Mouse (Mus musculus) midbrain, embryonic 14.5 days (tissue): Measurements from ENCODE around the gene Gm42417. TPM values are rescaled to one million over a fixed set of nuclear protein-coding genes. Genes with fewer than 3 reads are reported as not detected.
A peak's percentile ranks its signal among the peaks of the same experiment; 100 is the strongest.

ENCODE experiments used
- ATAC-seq: fragments of 200-750 bp; cut with Nextera tagmentation; 2 replicates; pipeline ENCODE4 v1.8.0; 2017; ENCODE audit warnings: moderate number of reproducible peaks, moderate library complexity; ENCODE audit not compliant: low FRiP score, low TSS enrichment
- DNase-seq: peaks from one replicate; pipeline ENCODE4 v3.0.0-alpha.2; 2015
- H3K27ac ChIP-seq: fragments of 300-500 bp; sonication (generic); replicated peaks from 2 replicates; pipeline ENCODE4 v1.5.1; 2014; ENCODE audit warnings: mild to moderate bottlenecking, low read depth, low read length, moderate library complexity
- H3K27me3 ChIP-seq: fragments of 300-500 bp; sonication (generic); 2 replicates; pipeline ENCODE4 v1.6.1; 2014; ENCODE audit warnings: low read length, control low read depth, mixed read lengths; ENCODE audit not compliant: control insufficient read depth, insufficient read depth
- H3K36me3 ChIP-seq: fragments of 300-500 bp; sonication (generic); 2 replicates; pipeline ENCODE4 v1.6.1; 2014; ENCODE audit warnings: low read length, control low read depth; ENCODE audit not compliant: control insufficient read depth, insufficient read depth
- H3K4me1 ChIP-seq: fragments of 300-500 bp; sonication (generic); 2 replicates; pipeline ENCODE4 v1.6.1; 2014; ENCODE audit warnings: mild to moderate bottlenecking, antibody characterized with exemption, low read length, control low read depth; ENCODE audit not compliant: control insufficient read depth, insufficient read depth
- H3K4me2 ChIP-seq: fragments of 300-500 bp; sonication (generic); 2 replicates; pipeline ENCODE4 v1.6.1; 2014; ENCODE audit warnings: mild to moderate bottlenecking, low read length, moderate library complexity
- H3K4me3 ChIP-seq: fragments of 300-500 bp; sonication (generic); replicated peaks from 2 replicates; pipeline ENCODE4 v1.5.1; 2014; ENCODE audit warnings: low read depth, low read length
- H3K9ac ChIP-seq: fragments of 300-500 bp; sonication (generic); replicated peaks from 2 replicates; pipeline ENCODE4 v1.6.1; 2014; ENCODE audit warnings: mild to moderate bottlenecking, low read length, moderate library complexity
- H3K9me3 ChIP-seq: fragments of 300-500 bp; sonication (generic); 2 replicates; pipeline ENCODE4 v1.6.1; 2016; ENCODE audit warnings: low read length, control low read depth, mixed read lengths; ENCODE audit not compliant: control insufficient read depth
- WGBS: fragments of 180-500 bp; shearing (Covaris S2); extraction: QIAGEN DNeasy Blood & Tissue Kit; methylation state at CpG from one replicate; pipeline ENCODE4 v1.1.7; 2014; 5-methylcytosine and 5-hydroxymethylcytosine counted together
- polyA plus RNA-seq: library from polyadenylated mRNA; unstranded; fragments of >200 nt; fragmentation: Nextera tagmentation; extraction: Ambion mirVana; gene quantifications from 2 replicates; pipeline ENCODE4 v1.2.1, GENCODE M21; 2014

The Gm42417 gene
- polyA plus RNA-seq, 1 experiment from 2014 or later: not detected

DNA sequence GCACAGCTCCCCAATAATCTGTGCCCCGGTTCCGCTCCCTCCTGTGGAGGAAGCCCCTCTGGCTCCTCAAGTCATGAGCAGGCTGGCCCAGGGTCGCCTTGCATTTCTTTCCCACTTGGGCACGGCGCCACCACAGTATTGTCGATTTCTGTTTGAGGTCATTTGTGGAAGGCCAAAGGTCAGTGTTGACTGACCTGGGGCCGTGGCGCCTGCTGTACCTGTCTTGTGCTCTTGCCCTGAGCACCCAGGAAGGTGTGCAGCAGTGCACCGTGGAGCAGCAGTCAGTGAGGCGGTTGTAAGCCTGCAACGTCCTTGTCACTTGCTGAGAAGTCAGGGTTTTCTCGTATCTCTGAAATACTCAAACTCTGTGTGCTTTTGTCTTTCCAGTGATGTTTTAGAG, 13.5 kb downstream of the Gm42417 start:
- peaks cover 53% of the 10 kb centered on the region for H3K36me3 ChIP-seq
- 95% methylated on average over 12 of the region's 12 CpGs for WGBS

DNA sequence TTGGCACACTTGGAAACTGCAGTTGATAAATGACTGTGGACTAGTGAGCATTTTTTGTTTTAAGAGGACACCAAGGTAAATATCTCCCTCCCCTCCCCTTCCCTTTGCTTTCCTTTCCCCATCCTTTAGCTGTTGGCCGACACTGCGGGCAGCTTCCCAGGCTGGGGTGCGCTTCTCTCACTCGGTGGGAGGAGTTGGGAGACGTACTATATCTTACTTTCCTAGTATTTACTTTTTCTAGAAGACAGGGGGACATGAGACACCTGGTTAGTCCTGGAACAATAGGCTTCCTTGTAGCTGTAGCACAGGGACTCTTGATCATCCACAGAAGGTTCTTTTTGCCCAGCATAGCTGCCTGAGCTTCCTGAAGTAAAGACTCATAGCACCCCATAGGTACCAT, 15.2 kb downstream of the Gm42417 start:
- WGBS: 95% methylated on average over 5 of the region's 5 CpGs
- no peak overlapping the region for H3K9ac ChIP-seq
- H3K36me3 ChIP-seq: peaks cover 70% of the 10 kb centered on the region
- DNase-seq (no peak), ATAC-seq (no peak)
- no peak overlapping the region for H3K4me2 ChIP-seq
- no peak overlapping the region for H3K4me3 ChIP-seq
- no peaks in the 10 kb centered on the region for H3K9me3 ChIP-seq
- H3K4me1 ChIP-seq: no peaks in the 10 kb centered on the region
- H3K27ac ChIP-seq: peak overlapping the region; percentile 67; the same call in 1 of the 2 replicates
- H3K27me3 ChIP-seq: no peaks in the 10 kb centered on the region

More for the DNA sequence above, 13.5 kb downstream of the Gm42417 start:
- no peak for ATAC-seq
- Histone ChIP-seq H3K4me3 (no peak overlapping the region), H3K4me1 (no peaks in the 10 kb centered on the region), H3K27me3 (no peaks in the 10 kb centered on the region), H3K9me3 (no peaks in the 10 kb centered on the region), H3K4me2 (no peak overlapping the region), H3K9ac (no peak overlapping the region), H3K27ac (no peak overlapping the region)
- no peak for DNase-seq

DNA sequence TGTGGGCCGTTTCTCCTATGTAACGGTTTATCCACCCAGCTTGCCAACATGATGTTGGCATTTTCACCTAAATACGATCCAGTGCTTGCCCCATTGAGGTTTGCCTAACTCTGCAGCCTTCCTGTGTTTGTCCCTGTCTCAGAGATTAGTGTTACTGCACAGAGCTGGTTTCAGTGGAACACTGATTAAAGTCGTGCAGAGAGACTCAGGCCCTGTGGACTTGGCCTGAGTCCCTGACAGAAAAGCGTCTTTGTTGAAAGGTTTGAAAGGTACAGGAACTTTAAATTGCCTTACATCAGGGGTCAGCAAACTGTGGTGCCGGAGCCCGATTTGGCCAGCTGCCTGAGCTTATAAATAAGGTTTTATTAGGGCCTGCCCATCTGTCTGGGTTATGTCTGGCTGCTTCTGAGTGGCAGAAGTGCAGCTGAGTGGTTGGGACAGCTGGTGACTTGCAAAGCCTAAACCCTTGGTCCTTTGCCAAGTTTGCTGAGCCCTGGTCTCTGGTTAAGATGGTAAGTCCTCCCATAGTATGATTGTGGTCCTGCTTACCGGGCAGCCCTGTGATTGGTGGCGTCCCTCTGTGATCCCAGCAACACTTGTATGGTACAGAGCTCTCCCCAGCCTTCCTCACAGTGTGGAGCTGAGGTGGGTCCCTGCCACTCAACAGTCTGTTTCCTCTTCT, 15.8 kb downstream of the Gm42417 start:
- peak overlapping the region; percentile 67 for H3K27ac ChIP-seq

DNA sequence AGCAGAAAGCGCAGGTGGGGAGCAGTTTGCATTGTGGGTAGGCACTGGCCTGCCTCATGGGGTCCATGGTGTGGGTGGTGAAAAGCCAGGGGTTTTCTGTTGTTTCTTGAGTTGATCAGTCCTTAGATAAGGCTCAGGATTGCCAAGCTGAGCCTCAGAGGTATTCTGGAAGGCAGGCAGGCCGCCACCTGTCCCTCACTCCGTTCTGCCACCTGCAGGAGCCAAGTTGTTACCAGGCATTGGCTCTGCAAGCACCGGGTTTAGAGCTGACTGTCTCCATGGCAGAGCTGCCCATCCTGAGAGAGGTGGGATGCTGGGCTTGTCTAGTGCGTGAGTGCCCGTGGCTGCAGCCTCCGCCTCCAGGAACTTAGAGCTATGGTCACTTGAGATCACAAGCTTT, 17.0 kb downstream of the Gm42417 start:
- Histone ChIP-seq H3K4me2 (no peak overlapping the region), H3K9ac (no peak overlapping the region), H3K27ac (no peak overlapping the region), H3K9me3 (no peaks in the 10 kb centered on the region), H3K4me1 (no peaks in the 10 kb centered on the region), H3K27me3 (no peaks in the 10 kb centered on the region), H3K4me3 (no peak overlapping the region), H3K36me3 (peaks cover 75% of the 10 kb centered on the region)
- 94% methylated on average over 7 of the region's 7 CpGs for WGBS
- DNase-seq (no peak), ATAC-seq (no peak)

More for the DNA sequence above, 15.8 kb downstream of the Gm42417 start:
- Histone ChIP-seq H3K9ac (no peak overlapping the region), H3K27me3 (no peaks in the 10 kb centered on the region), H3K36me3 (peaks cover 75% of the 10 kb centered on the region), H3K4me2 (no peak overlapping the region), H3K4me1 (no peaks in the 10 kb centered on the region), H3K4me3 (no peak overlapping the region), H3K9me3 (no peaks in the 10 kb centered on the region)
- DNase-seq (peak; percentile 79), ATAC-seq (peak; percentile 40; the same call in 1 of the 2 replicates)
- 61% methylated on average over 9 of the region's 9 CpGs for WGBS

DNA sequence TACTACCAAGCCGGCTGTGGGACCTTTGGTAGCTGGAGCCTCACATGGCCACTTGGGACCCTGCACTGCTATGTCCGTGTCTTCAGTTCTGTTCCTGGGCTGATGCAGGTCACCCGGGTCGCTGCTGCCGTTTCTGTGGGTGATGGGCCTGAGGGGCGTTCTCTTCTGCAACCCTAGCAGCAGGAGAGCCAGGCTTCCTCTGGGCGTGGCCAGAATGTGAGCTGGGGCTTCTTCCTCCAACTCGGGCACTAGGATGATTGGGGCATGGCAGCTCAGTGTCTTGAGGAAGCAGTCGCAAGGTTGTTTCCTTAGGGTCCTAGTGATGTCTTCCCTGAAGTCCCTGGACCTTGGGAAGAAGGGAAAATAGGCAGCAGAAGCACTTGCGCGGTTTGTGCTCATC, 19.6 kb downstream of the Gm42417 start:
- peaks cover 8% of the 10 kb centered on the region for H3K4me1 ChIP-seq
- H3K9ac ChIP-seq: no peak overlapping the region
- H3K27me3 ChIP-seq: no peaks in the 10 kb centered on the region
- H3K9me3 ChIP-seq: no peaks in the 10 kb centered on the region
- ATAC-seq: no peak
- DNase-seq: no peak
- no peak overlapping the region for H3K4me2 ChIP-seq
- H3K27ac ChIP-seq: no peak overlapping the region
- no peak overlapping the region for H3K4me3 ChIP-seq
- peaks cover 59% of the 10 kb centered on the region for H3K36me3 ChIP-seq
- whole genome bisulfite sequencing: 89% methylated on average over 11 of the region's 11 CpGs

DNA sequence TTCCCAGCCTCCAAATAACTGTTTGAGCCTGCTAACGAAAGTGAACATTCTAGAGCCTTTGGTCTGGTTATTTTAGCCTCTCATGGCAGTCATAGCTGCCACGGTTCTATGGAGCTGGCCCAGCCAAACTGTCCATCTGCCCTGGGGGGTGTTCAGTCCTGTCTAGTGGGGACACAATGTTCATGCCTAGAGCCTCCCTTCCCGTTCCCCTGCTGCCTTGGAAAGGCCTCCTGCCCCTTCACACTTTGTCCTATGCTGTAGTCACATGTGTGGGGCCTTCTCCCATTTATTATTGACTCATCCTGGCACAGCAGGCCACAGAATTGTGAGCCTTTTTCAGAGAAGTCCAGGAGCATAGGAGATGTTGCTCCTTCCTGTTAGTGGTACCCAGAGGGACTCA, 21.0 kb downstream of the Gm42417 start:
- Histone ChIP-seq H3K4me3 (no peak overlapping the region), H3K9ac (no peak overlapping the region), H3K27ac (no peak overlapping the region), H3K9me3 (no peaks in the 10 kb centered on the region), H3K36me3 (peaks cover 46% of the 10 kb centered on the region), H3K27me3 (no peaks in the 10 kb centered on the region), H3K4me1 (peaks cover 21% of the 10 kb centered on the region), H3K4me2 (no peak overlapping the region)
- ATAC-seq (no peak), DNase-seq (no peak)
- 84% methylated on average over 3 of the region's 3 CpGs for WGBS

DNA sequence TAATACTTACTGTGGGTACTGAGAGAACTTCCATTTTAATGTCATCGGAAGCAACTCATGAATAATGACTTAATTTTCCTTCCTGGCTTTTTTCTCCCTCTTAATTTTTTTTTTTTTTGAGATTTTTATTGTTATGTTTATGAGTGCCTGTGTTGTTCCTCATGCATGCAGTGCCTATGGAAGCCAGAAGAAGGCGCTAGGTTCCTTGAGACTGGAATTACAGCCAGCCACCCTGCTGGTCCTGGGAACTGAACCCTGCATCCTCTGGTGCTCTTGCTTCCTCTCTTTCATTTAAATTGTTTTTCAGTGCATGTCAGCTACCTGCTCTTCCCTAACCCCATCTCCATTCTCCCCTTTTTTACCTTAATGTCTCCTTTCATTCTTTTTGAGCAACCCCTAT, 25.5 kb downstream of the Gm42417 start:
- peak; percentile 62 for DNase-seq
- 33% methylated on average over 2 of the region's 2 CpGs for WGBS
- no peak overlapping the region for H3K9ac ChIP-seq

DNA sequence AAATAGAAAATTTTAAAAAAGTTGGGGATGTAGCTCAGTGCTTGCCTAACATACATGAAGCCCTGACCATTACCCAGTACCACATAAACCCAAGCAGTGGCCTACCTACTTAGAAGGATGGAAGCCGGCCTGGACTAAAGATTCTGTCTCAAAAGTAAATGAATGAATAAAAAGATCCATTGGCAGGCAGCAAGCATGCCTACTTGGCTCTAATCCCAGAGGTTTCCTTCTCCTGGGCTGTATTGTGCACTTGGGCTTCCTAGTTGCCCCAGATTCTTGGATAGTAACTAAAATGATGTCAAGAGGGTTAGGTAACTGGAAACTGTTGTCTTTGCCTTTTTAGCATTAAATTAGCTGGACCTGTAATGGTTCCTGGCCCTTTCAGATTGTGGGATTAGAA, 25.9 kb downstream of the Gm42417 start:
- no peaks in the 10 kb centered on the region for H3K27me3 ChIP-seq
- no peaks in the 10 kb centered on the region for H3K9me3 ChIP-seq
- DNase-seq (peak; percentile 55), ATAC-seq (no peak)
- H3K9ac ChIP-seq: peak overlapping the region; percentile 85
- H3K4me2 ChIP-seq: peak overlapping the region; percentile 97
- H3K27ac ChIP-seq: no peak overlapping the region
- 0% methylated on average over 1 of the region's 1 CpGs for WGBS
- H3K4me3 ChIP-seq: peak overlapping the region; percentile 83
- H3K4me1 ChIP-seq: peaks cover 23% of the 10 kb centered on the region
- H3K36me3 ChIP-seq: no peaks in the 10 kb centered on the region

More for the DNA sequence above, 25.5 kb downstream of the Gm42417 start:
- peak overlapping the region; percentile 97 for H3K4me2 ChIP-seq
- 0 out of 2 replicates have a peak, but pooled peaks cover 2% of the 10 kb centered on the region for H3K36me3 ChIP-seq
- ATAC-seq: no peak
- H3K9me3 ChIP-seq: no peaks in the 10 kb centered on the region
- H3K4me1 ChIP-seq: peaks cover 23% of the 10 kb centered on the region
- H3K27me3 ChIP-seq: no peaks in the 10 kb centered on the region
- no peak overlapping the region for H3K27ac ChIP-seq
- H3K4me3 ChIP-seq: peak overlapping the region; percentile 83

DNA sequence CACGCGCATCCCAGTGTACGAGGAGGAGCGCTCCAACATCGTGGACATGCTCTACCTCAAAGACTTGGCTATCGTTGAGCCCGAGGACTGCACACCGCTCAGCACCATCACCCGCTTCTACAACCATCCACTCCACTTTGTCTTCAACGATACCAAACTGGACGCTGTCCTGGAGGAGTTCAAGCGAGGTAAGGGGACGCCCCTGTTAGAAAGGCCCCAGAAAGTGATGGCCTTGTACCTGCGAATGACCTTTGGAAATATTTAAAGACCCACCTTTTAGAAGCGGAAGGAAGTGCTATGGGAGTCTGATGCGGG, 26.3 kb downstream of the Gm42417 start:
- Histone ChIP-seq H3K9ac (peak overlapping the region; percentile 85), H3K4me3 (peak overlapping the region; percentile 83), H3K27me3 (no peaks in the 10 kb centered on the region), H3K4me1 (peaks cover 23% of the 10 kb centered on the region), H3K4me2 (peak overlapping the region; percentile 97), H3K27ac (peak overlapping the region; percentile 96), H3K36me3 (no peaks in the 10 kb centered on the region), H3K9me3 (no peaks in the 10 kb centered on the region)
- ATAC-seq: no peak
- 1% methylated on average over 16 of the region's 16 CpGs for WGBS
- no peak for DNase-seq
